In the genomic region with DNA sequence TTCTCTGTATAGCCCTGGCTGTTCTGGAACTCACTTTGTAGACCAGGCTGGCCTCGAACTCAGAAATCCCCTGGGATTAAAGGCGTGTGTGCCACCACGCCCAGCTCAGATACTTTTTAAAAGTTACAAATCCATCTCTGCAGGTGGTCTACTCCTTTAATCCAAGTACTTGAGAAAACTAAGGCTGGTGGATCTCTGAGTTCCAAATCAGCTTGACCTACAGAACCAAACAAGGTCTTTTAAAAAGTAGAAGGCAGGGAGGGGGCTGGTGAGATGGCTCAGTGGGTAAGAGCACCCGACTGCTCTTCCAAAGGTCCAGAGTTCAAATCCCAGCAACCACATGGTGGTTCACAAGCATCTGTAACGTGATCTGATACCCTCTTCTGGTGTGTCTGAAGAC, we compare ENCODE assay signal across 8 mouse cellular contexts. TPM values are rescaled to one million over a fixed set of nuclear protein-coding genes. Genes with fewer than 3 reads are reported as not detected.
A peak's percentile ranks its signal among the peaks of the same experiment; 100 is the strongest.
DNase-seq lines count a peak whose midpoint lies in the region; ATAC-seq and TF ChIP-seq lines count a peak whose summit lies in the region.
"Not testable (repeated sequence)": the region's sequence is repeated elsewhere in the genome, so short reads cannot be mapped to it uniquely, and the experiment has no call there.

No protein-coding gene starts in this region.

- DNase-seq in ES-CJ7 (ENCODE audit: low read depth, low spot score) = peak; percentile 67
- not testable (repeated sequence) for DNase-seq in kidney, postnatal 0 days (ENCODE audit: low spot score); midbrain, embryonic 14.5 days

- not testable (repeated sequence) for ATAC-seq in heart, embryonic 12.5 days (ENCODE audit: insufficient number of reproducible peaks, low FRiP score); hindbrain, embryonic 16.5 days; kidney, postnatal 0 days (replicated peaks; ENCODE audit: low FRiP score, low read depth); liver, embryonic 15.5 days (ENCODE audit: insufficient read depth); midbrain, embryonic 14.5 days (ENCODE audit: low FRiP score, low TSS enrichment)

- peak overlapping the region; percentile 82; the same call in 1 of the 2 replicates for H3K4me2 ChIP-seq in heart, embryonic 12.5 days
- peak overlapping the region; percentile 54 for H3K4me2 ChIP-seq in hindbrain, embryonic 16.5 days (ENCODE audit: low read length)
- H3K4me2 ChIP-seq in kidney, postnatal 0 days (ENCODE audit: low read length) = peak overlapping the region; percentile 62
- H3K4me2 ChIP-seq in liver, embryonic 15.5 days = peak overlapping the region; percentile 89
- peak overlapping the region; percentile 73 for H3K4me2 ChIP-seq in midbrain, embryonic 14.5 days (ENCODE audit: low read length)

- peak overlapping the region; percentile 99; the same call in 1 of the 2 replicates for H3K4me3 ChIP-seq in embryonic fibroblast, embryonic 13.5 days (ENCODE audit: insufficient read depth, low read length)
- H3K4me3 ChIP-seq in heart, embryonic 12.5 days; hindbrain, embryonic 16.5 days (ENCODE audit: low read length); kidney, postnatal 0 days (replicated peaks; ENCODE audit: low read depth, low read length): not testable (repeated sequence)
- peak overlapping the region; percentile 72; the same call in 1 of the 2 replicates for H3K4me3 ChIP-seq in liver, embryonic 15.5 days (replicated peaks)
- peak overlapping the region; percentile 49; the same call in 1 of the 2 replicates for H3K4me3 ChIP-seq in midbrain, embryonic 14.5 days (replicated peaks; ENCODE audit: low read depth, low read length)
- H3K4me3 ChIP-seq in small intestine, adult 2 months (ENCODE audit: low read depth, low read length) = peak overlapping the region; percentile 74; the same call in 1 of the 2 replicates

- not testable (repeated sequence) for TF ChIP-seq POLR2A in embryonic fibroblast, embryonic 13.5 days (IDR thresholded peaks at IDR 0.05; ENCODE audit: low read depth, low read length); small intestine, adult 2 months (IDR thresholded peaks at IDR 0.05; ENCODE audit: low read depth, low read length)

- WGBS in heart, embryonic 12.5 days = 81% methylated on average over 5 of the region's 5 CpGs
- 82% methylated on average over 5 of the region's 5 CpGs for WGBS in hindbrain, embryonic 16.5 days
- 78% methylated on average over 5 of the region's 5 CpGs for WGBS in kidney, postnatal 0 days
- WGBS in liver, embryonic 15.5 days (ENCODE audit: insufficient replicate concordance) = 79% methylated on average over 5 of the region's 5 CpGs
- 58% methylated on average over 5 of the region's 5 CpGs for WGBS in midbrain, embryonic 14.5 days
- WGBS in small intestine, adult 2 months = 56% methylated on average over 5 of the region's 5 CpGs

- H3K36me3 ChIP-seq in heart, embryonic 12.5 days = peaks cover 24% of the 10 kb centered on the region
- peaks cover 13% of the 10 kb centered on the region for H3K36me3 ChIP-seq in hindbrain, embryonic 16.5 days (ENCODE audit: control insufficient read depth, insufficient read depth, low read length)
- H3K36me3 ChIP-seq in kidney, postnatal 0 days (ENCODE audit: insufficient read depth, low read length) = peaks cover 14% of the 10 kb centered on the region; the same call in 1 of the 2 replicates
- H3K36me3 ChIP-seq in liver, embryonic 15.5 days (replicated peaks) = peaks cover 29% of the 10 kb centered on the region
- peaks cover 22% of the 10 kb centered on the region for H3K36me3 ChIP-seq in midbrain, embryonic 14.5 days (ENCODE audit: control insufficient read depth, insufficient read depth, low read length)
- H3K36me3 ChIP-seq in small intestine, adult 2 months (ENCODE audit: control insufficient read depth, insufficient read depth, low read length) = peaks cover 22% of the 10 kb centered on the region

- H3K27me3 ChIP-seq in heart, embryonic 12.5 days (replicated peaks); hindbrain, embryonic 16.5 days (replicated peaks; ENCODE audit: control insufficient read depth, insufficient read depth, low read length); kidney, postnatal 0 days (ENCODE audit: insufficient read depth, low read length); liver, embryonic 15.5 days; midbrain, embryonic 14.5 days (ENCODE audit: control insufficient read depth, insufficient read depth, low read length); small intestine, adult 2 months (ENCODE audit: control insufficient read depth, insufficient read depth, low read length): not testable (repeated sequence)

- TF ChIP-seq CTCF in embryonic fibroblast, embryonic 13.5 days (IDR thresholded peaks at IDR 0.05; ENCODE audit: borderline replicate concordance, insufficient read depth, low read length); kidney, postnatal 0 days (IDR thresholded peaks at IDR 0.05; ENCODE audit: low read depth); small intestine, adult 2 months (IDR thresholded peaks at IDR 0.05; ENCODE audit: extremely low read depth, insufficient read length, insufficient replicate concordance, low read depth, low read length): not testable (repeated sequence)

- not testable (repeated sequence) for H3K27ac ChIP-seq in embryonic fibroblast, embryonic 13.5 days (ENCODE audit: insufficient read depth, low read length); heart, embryonic 12.5 days (ENCODE audit: poor library complexity, severe bottlenecking); hindbrain, embryonic 16.5 days (ENCODE audit: low read depth, low read length); kidney, postnatal 0 days; liver, embryonic 15.5 days (replicated peaks); midbrain, embryonic 14.5 days (replicated peaks; ENCODE audit: low read depth, low read length); small intestine, adult 2 months (ENCODE audit: insufficient read depth, low read depth, low read length)

- not testable (repeated sequence) for H3K4me1 ChIP-seq in embryonic fibroblast, embryonic 13.5 days (ENCODE audit: control insufficient read depth, insufficient read depth, low read length); heart, embryonic 12.5 days (replicated peaks); kidney, postnatal 0 days (replicated peaks; ENCODE audit: insufficient read depth, low read length); small intestine, adult 2 months (ENCODE audit: control insufficient read depth, insufficient read depth, insufficient read length, low read length)
- peaks cover 11% of the 10 kb centered on the region for H3K4me1 ChIP-seq in hindbrain, embryonic 16.5 days (ENCODE audit: control insufficient read depth, insufficient read depth, low read depth, low read length)
- H3K4me1 ChIP-seq in liver, embryonic 15.5 days (replicated peaks) = peaks cover 30% of the 10 kb centered on the region
- peaks cover 12% of the 10 kb centered on the region for H3K4me1 ChIP-seq in midbrain, embryonic 14.5 days (ENCODE audit: control insufficient read depth, insufficient read depth, low read length)

- not testable (repeated sequence) for H3K9me3 ChIP-seq in heart, embryonic 12.5 days (replicated peaks); hindbrain, embryonic 16.5 days (ENCODE audit: control insufficient read depth, low read length); kidney, postnatal 0 days (replicated peaks; ENCODE audit: low read length); liver, embryonic 15.5 days (replicated peaks); midbrain, embryonic 14.5 days (ENCODE audit: control insufficient read depth, low read length)

- H3K9ac ChIP-seq in heart, embryonic 12.5 days; hindbrain, embryonic 16.5 days (ENCODE audit: low read depth, low read length); kidney, postnatal 0 days (ENCODE audit: low read depth, low read length); midbrain, embryonic 14.5 days (replicated peaks; ENCODE audit: low read length): not testable (repeated sequence)
- 0 out of 2 replicates have a peak overlapping the region, but pooled peaks have one; percentile 74 for H3K9ac ChIP-seq in liver, embryonic 15.5 days

RNA-seq across cellular contexts. Expression of a gene that starts 2.1 kb away (rescaled TPM):
- 77.0 and 90.7 TPM in 2 replicates for polyA plus RNA-seq in embryonic fibroblast, embryonic 13.5 days (2011; ENCODE audit: insufficient read length, low read depth, missing spikeins)
- polyA plus RNA-seq in heart, embryonic 12.5 days (2016; fragmentation: Nextera tagmentation; extraction: Ambion mirVana) = 56.9 and 63.5 TPM in 2 replicates
- 62.2 and 65.8 TPM in 2 replicates for polyA plus RNA-seq in hindbrain, embryonic 16.5 days (2015; fragmentation: Nextera tagmentation; extraction: Ambion mirVana)
- polyA plus RNA-seq in kidney, postnatal 0 days (2015; fragmentation: Nextera tagmentation; extraction: Ambion mirVana) = 72.9 and 75.0 TPM in 2 replicates
- polyA plus RNA-seq in liver, embryonic 15.5 days (2015; fragmentation: Nextera tagmentation; extraction: Ambion mirVana) = 25.0 and 27.9 TPM in 2 replicates
- 54.8 and 71.6 TPM in 2 replicates for polyA plus RNA-seq in midbrain, embryonic 14.5 days (2014; fragmentation: Nextera tagmentation; extraction: Ambion mirVana)
- polyA plus RNA-seq in small intestine, adult 2 months (2012; rRNA removed) = 19.8 and 39.7 TPM in 2 replicates

RNA-seq across cellular contexts. Expression of a gene that starts 24.3 kb away (rescaled TPM):
- 103 and 119 TPM in 2 replicates for polyA plus RNA-seq in embryonic fibroblast, embryonic 13.5 days (2011; ENCODE audit: insufficient read length, low read depth, missing spikeins)
- 50.3 and 52.2 TPM in 2 replicates for polyA plus RNA-seq in heart, embryonic 12.5 days (2016; fragmentation: Nextera tagmentation; extraction: Ambion mirVana)
- polyA plus RNA-seq in hindbrain, embryonic 16.5 days (2015; fragmentation: Nextera tagmentation; extraction: Ambion mirVana) = 34.6 and 36.5 TPM in 2 replicates
- 32.3 and 35.0 TPM in 2 replicates for polyA plus RNA-seq in kidney, postnatal 0 days (2015; fragmentation: Nextera tagmentation; extraction: Ambion mirVana)
- 7.1 and 7.6 TPM in 2 replicates for polyA plus RNA-seq in liver, embryonic 15.5 days (2015; fragmentation: Nextera tagmentation; extraction: Ambion mirVana)
- 54.6 and 57.2 TPM in 2 replicates for polyA plus RNA-seq in midbrain, embryonic 14.5 days (2014; fragmentation: Nextera tagmentation; extraction: Ambion mirVana)
- polyA plus RNA-seq in small intestine, adult 2 months (2012; rRNA removed) = 8.6 and 11.7 TPM in 2 replicates

RNA-seq across cellular contexts. Expression of a gene that starts 33.5 kb away (rescaled TPM):
- polyA plus RNA-seq in embryonic fibroblast, embryonic 13.5 days (2011; ENCODE audit: insufficient read length, low read depth, missing spikeins) = 197 and 211 TPM in 2 replicates
- 43.8 and 43.9 TPM in 2 replicates for polyA plus RNA-seq in heart, embryonic 12.5 days (2016; fragmentation: Nextera tagmentation; extraction: Ambion mirVana)
- 42.6 and 50.0 TPM in 2 replicates for polyA plus RNA-seq in hindbrain, embryonic 16.5 days (2015; fragmentation: Nextera tagmentation; extraction: Ambion mirVana)
- 27.5 and 30.6 TPM in 2 replicates for polyA plus RNA-seq in kidney, postnatal 0 days (2015; fragmentation: Nextera tagmentation; extraction: Ambion mirVana)
- polyA plus RNA-seq in liver, embryonic 15.5 days (2015; fragmentation: Nextera tagmentation; extraction: Ambion mirVana) = 18.4 and 20.3 TPM in 2 replicates
- 19.2 and 21.3 TPM in 2 replicates for polyA plus RNA-seq in midbrain, embryonic 14.5 days (2014; fragmentation: Nextera tagmentation; extraction: Ambion mirVana)
- polyA plus RNA-seq in small intestine, adult 2 months (2012; rRNA removed) = 3.1 and 11.0 TPM in 2 replicates
